Mouse (Mus musculus) gastrocnemius, adult 2 months (tissue): ENCODE results near the gene Lfng. TPM values are rescaled to one million over a fixed set of nuclear protein-coding genes. Genes with fewer than 3 reads are reported as not detected.

Source experiments
- DNase-seq: peaks from one replicate; pipeline ENCODE4 v3.0.0; 2022
- H3K27ac ChIP-seq: fragments of 200-600 bp; 2 replicates; pipeline ENCODE4 v1.8.1; 2022; ENCODE audit warnings: mild to moderate bottlenecking
- H3K4me3 ChIP-seq: fragments of 200-600 bp; 2 replicates; pipeline ENCODE4 v1.8.1; 2022; ENCODE audit warnings: mild to moderate bottlenecking, moderate library complexity
- CTCF ChIP-seq: fragments of 200-600 bp; IDR thresholded peaks from 2 replicates; pipeline ENCODE4 v1.8.1; 2022; ENCODE audit warnings: antibody characterized with exemption, mild to moderate bottlenecking, moderate library complexity
- intact Hi-C: fragments of 180-260 bp; cut with DNase I; formaldehyde crosslinking; loops from one replicate; pipeline ENCODE4 v1.15.1; 2025
- total RNA-seq, 2 experiments: library from RNA; stranded (reverse); gene quantifications; 2 replicates each; pipeline ENCODE4 v1.2.3; 2021

Lfng gene
- total RNA-seq, 2 experiments from 2014 or later, result 3.2 to 6.1 TPM

GRCm38 (mm10) chr5:140639871-140640270 is 32.8 kb downstream of the Lfng start:
- peak; percentile 4; the same call in 1 of the 2 replicates for TF ChIP-seq CTCF
- peak overlapping the region; percentile 21 for H3K4me3 ChIP-seq
- H3K27ac ChIP-seq, result peak overlapping the region; percentile 79
- DNase-seq, result peak; percentile 93
- intact Hi-C loops, result no loop called here

- intact Hi-C loops, result no loop called here
- no peak for DNase-seq
- peak; percentile 19; the same call in 1 of the 2 replicates for TF ChIP-seq CTCF
- Histone ChIP-seq H3K4me3 (no peak overlapping the region), H3K27ac (peak overlapping the region; percentile 79)
These were observed 33.7 kb downstream of the Lfng start for GRCm38 (mm10) chr5:140640812-140641211.

GRCm38 (mm10) chr5:140641254-140641928 is 34.3 kb downstream of the Lfng start:
- 0 out of 2 replicates have a peak overlapping the region, but pooled peaks have one; percentile 3 for H3K4me3 ChIP-seq
- no peak for TF ChIP-seq CTCF
- intact Hi-C loops, result no loop called here
- DNase-seq, result peak; percentile 56
- H3K27ac ChIP-seq, result peak overlapping the region; percentile 79

GRCm38 (mm10) chr5:140642076-140642475 is 35.0 kb downstream of the Lfng start:
- DNase-seq, result peak; percentile 51
- no peak for TF ChIP-seq CTCF
- peak overlapping the region; percentile 79 for H3K27ac ChIP-seq
- no peak overlapping the region for H3K4me3 ChIP-seq
- intact Hi-C loops, result no loop called here

- H3K4me3 ChIP-seq, result no peak overlapping the region
- no peak for DNase-seq
- peak; percentile 43 for TF ChIP-seq CTCF
- intact Hi-C loops, result no loop called here
- H3K27ac ChIP-seq, result no peak overlapping the region
These were observed 37.1 kb downstream of the Lfng start for GRCm38 (mm10) chr5:140644263-140644662.

- DNase-seq, result no peak
- no peak for TF ChIP-seq CTCF
- intact Hi-C loops, result no loop called here
- no peak overlapping the region for H3K4me3 ChIP-seq
- no peak overlapping the region for H3K27ac ChIP-seq
These were observed 37.6 kb downstream of the Lfng start for GRCm38 (mm10) chr5:140644702-140645201.

- no peak for DNase-seq
- Histone ChIP-seq H3K4me3 (no peak overlapping the region), H3K27ac (no peak overlapping the region)
- no peak for TF ChIP-seq CTCF
- intact Hi-C loops, result no loop called here
These were observed 38.3 kb downstream of the Lfng start for GRCm38 (mm10) chr5:140645454-140645853.

GRCm38 (mm10) chr5:140646171-140646570 is 39.1 kb downstream of the Lfng start:
- Histone ChIP-seq H3K4me3 (no peak overlapping the region), H3K27ac (no peak overlapping the region)
- intact Hi-C loops, result no loop called here
- no peak for DNase-seq
- no peak for TF ChIP-seq CTCF

- peak overlapping the region; percentile 87 for H3K27ac ChIP-seq
- no peak for DNase-seq
- TF ChIP-seq CTCF, result no peak
- peak overlapping the region; percentile 77 for H3K4me3 ChIP-seq
- intact Hi-C loops, result no loop called here
These were observed 40.1 kb downstream of the Lfng start for GRCm38 (mm10) chr5:140647031-140647760.

- TF ChIP-seq CTCF, result no peak
- H3K27ac ChIP-seq, result peak overlapping the region; percentile 87
- intact Hi-C loops, result no loop called here
- DNase-seq, result peak; percentile 64
- H3K4me3 ChIP-seq, result peak overlapping the region; percentile 77
These were observed 40.9 kb downstream of the Lfng start for GRCm38 (mm10) chr5:140647821-140648518.

GRCm38 (mm10) chr5:140648519-140649100 is 41.5 kb downstream of the Lfng start, which contains the start of gene Ttyh3:
TSS of gene Ttyh3 (minus strand) at chr5:140649031.
- Histone ChIP-seq H3K27ac (peak within 1 kb of the TSS; percentile 87), H3K4me3 (peak within 1 kb of the TSS; percentile 77)
- intact Hi-C loops, result no loop called here
- TF ChIP-seq CTCF, result no peak
- DNase-seq, result no peak

GRCm38 (mm10) chr5:140649101-140649667 is 42.1 kb downstream of the Lfng start:
- peak; percentile 99 for DNase-seq
- peak overlapping the region; percentile 77 for H3K4me3 ChIP-seq
- no peak overlapping the region; the same call in 1 of the 2 replicates for H3K27ac ChIP-seq
- intact Hi-C loops, result no loop called here
- TF ChIP-seq CTCF, result no peak
